Mouse (Mus musculus): ENCODE results near the gene Gabrb2.

Gabrb2 gene

GRCm38 (mm10) chr11:42418996-42419782 is at the start of gene Gabrb2:
Gabrb2 (plus strand) TSS chr11:42419757.
- ChIA-PET CTCF (interaction anchor here in 1 of 4 experiments (0.6 kb wide), 1 partner anchor 930 kb away, joined by 5 read pairs; no protein-coding TSS in a partner anchor), POLR2A (interaction anchor here in 1 of 4 experiments (0.6 kb wide), 2 partner anchors 1000 to 1123 kb away, joined by 3 to 4 read pairs; no protein-coding TSS in a partner anchor)

GRCm38 (mm10) chr11:42378983-42379382 is 40.6 kb upstream of the Gabrb2 start:
- POLR2A ChIA-PET: no interaction called here
- CTCF ChIA-PET: no interaction called here

- CTCF ChIA-PET: no interaction called here
- POLR2A ChIA-PET: no interaction called here
Observed at GRCm38 (mm10) chr11:42386486-42386885, 33.1 kb upstream of the Gabrb2 start.

GRCm38 (mm10) chr11:42390682-42391290 is 28.8 kb upstream of the Gabrb2 start:
- POLR2A ChIA-PET: interaction anchor here in 1 of 4 experiments (0.6 kb wide), 1 partner anchor 216 kb away, joined by 3 read pairs; no protein-coding TSS in a partner anchor

GRCm38 (mm10) chr11:42393451-42393850 is 26.1 kb upstream of the Gabrb2 start:
- CTCF ChIA-PET: no interaction called here
- POLR2A ChIA-PET: no interaction called here

More at GRCm38 (mm10) chr11:42390682-42391290, 28.8 kb upstream of the Gabrb2 start:
- CTCF ChIA-PET: no interaction called here

GRCm38 (mm10) chr11:42419791-42420633 is 455 bp downstream of the Gabrb2 start:
- CTCF ChIA-PET: interaction anchor here in 1 of 4 experiments (0.6 kb wide), 1 partner anchor 929 kb away, joined by 5 read pairs; no protein-coding TSS in a partner anchor
- POLR2A ChIA-PET: interaction anchor here in 1 of 4 experiments (0.6 to 0.7 kb wide), 3 partner anchors 999 to 1608 kb away, joined by 3 to 4 read pairs (median 3); no protein-coding TSS in a partner anchor

- ChIA-PET CTCF (no interaction called here), POLR2A (interaction anchor here in 1 of 4 experiments (0.7 kb wide), 1 partner anchor 1608 kb away, joined by 3 read pairs; no protein-coding TSS in a partner anchor)
Observed at GRCm38 (mm10) chr11:42420634-42421470, 1.3 kb downstream of the Gabrb2 start.

GRCm38 (mm10) chr11:42423231-42423630 is 3.7 kb downstream of the Gabrb2 start:
- POLR2A ChIA-PET: no interaction called here
- CTCF ChIA-PET: no interaction called here

GRCm38 (mm10) chr11:42431495-42431894 is 11.9 kb downstream of the Gabrb2 start:
- CTCF ChIA-PET: no interaction called here
- POLR2A ChIA-PET: no interaction called here

- POLR2A ChIA-PET: no interaction called here
- CTCF ChIA-PET: interaction anchor here in 1 of 4 experiments (0.6 kb wide), 2 partner anchors 816 to 1625 kb away, joined by 3 to 7 read pairs; no protein-coding TSS in a partner anchor
Observed at GRCm38 (mm10) chr11:42438978-42439377, 19.4 kb downstream of the Gabrb2 start.

- POLR2A ChIA-PET: no interaction called here
- CTCF ChIA-PET: interaction anchor here in 1 of 4 experiments (0.5 kb wide), 1 partner anchor 701 kb away, joined by 4 read pairs; no protein-coding TSS in a partner anchor
Observed at GRCm38 (mm10) chr11:42443641-42444040, 24.1 kb downstream of the Gabrb2 start.

GRCm38 (mm10) chr11:42448929-42449328 is 29.4 kb downstream of the Gabrb2 start:
- CTCF ChIA-PET: no interaction called here
- POLR2A ChIA-PET: no interaction called here

- ChIA-PET CTCF (no interaction called here), POLR2A (no interaction called here)
Observed at GRCm38 (mm10) chr11:42464136-42464535, 44.6 kb downstream of the Gabrb2 start.

GRCm38 (mm10) chr11:42468381-42468780 is 48.8 kb downstream of the Gabrb2 start:
- POLR2A ChIA-PET: no interaction called here

GRCm38 (mm10) chr11:42474523-42474922 is 55.0 kb downstream of the Gabrb2 start:
- CTCF ChIA-PET: no interaction called here

More at GRCm38 (mm10) chr11:42468381-42468780, 48.8 kb downstream of the Gabrb2 start:
- CTCF ChIA-PET: no interaction called here

GRCm38 (mm10) chr11:42487625-42488024 is 68.1 kb downstream of the Gabrb2 start:
- ChIA-PET POLR2A (no interaction called here), CTCF (interaction anchor here in 1 of 4 experiments (0.6 kb wide), 1 partner anchor 140 kb away, joined by 3 read pairs; no protein-coding TSS in a partner anchor)

More at GRCm38 (mm10) chr11:42474523-42474922, 55.0 kb downstream of the Gabrb2 start:
- POLR2A ChIA-PET: no interaction called here

GRCm38 (mm10) chr11:42501166-42501565 is 81.6 kb downstream of the Gabrb2 start:
- POLR2A ChIA-PET: no interaction called here
- CTCF ChIA-PET: no interaction called here

- CTCF ChIA-PET: no interaction called here
- POLR2A ChIA-PET: no interaction called here
Observed at GRCm38 (mm10) chr11:42505436-42505835, 85.9 kb downstream of the Gabrb2 start.

- ChIA-PET POLR2A (no interaction called here), CTCF (no interaction called here)
Observed at GRCm38 (mm10) chr11:42505911-42506310, 86.4 kb downstream of the Gabrb2 start.

Measured in embryonic stem cell, embryonic (primary cell).